Mouse (Mus musculus) ES-CJ7 (cell line): Measurements from ENCODE around the gene Tomm6.
A peak's percentile ranks its signal among the peaks of the same experiment; 100 is the strongest.

Experiments
- DNase-seq: peaks from one replicate; pipeline ENCODE4 v3.0.0; 2011; ENCODE audit warnings: low read depth, low spot score

Gene Tomm6

GRCm38 (mm10) chr17:47694503-47695336, 6.5 kb upstream of the Tomm6 start, which contains the start of gene Prickle4:
Gene Prickle4, minus strand, starts transcription at chr17:47694736.
- DNase-seq = peak; percentile 97

- DNase-seq = no peak
These were observed 6.1 kb upstream of the Tomm6 start, which contains the start of gene Gm21981 for GRCm38 (mm10) chr17:47694442-47694502. Gene Gm21981, minus strand, starts transcription at chr17:47694455.

GRCm38 (mm10) chr17:47693671-47694441, 5.7 kb upstream of the Tomm6 start:
- DNase-seq = no peak

GRCm38 (mm10) chr17:47691650-47692049, 3.5 kb upstream of the Tomm6 start:
- peak; percentile 58 for DNase-seq

- no peak for DNase-seq
These were observed 1.7 kb upstream of the Tomm6 start for GRCm38 (mm10) chr17:47689894-47690293.

GRCm38 (mm10) chr17:47688608-47689575, 706 bp upstream of the Tomm6 start, which contains the start of gene Frs3:
Gene Frs3, plus strand, starts transcription at chr17:47689030.
- no peak for DNase-seq

- peak; percentile 98 for DNase-seq
These were observed 510 bp downstream of the Tomm6 start for GRCm38 (mm10) chr17:47687409-47688343.

GRCm38 (mm10) chr17:47682836-47683235, 5.3 kb downstream of the Tomm6 start:
- DNase-seq = no peak

- no peak for DNase-seq
These were observed 9.5 kb downstream of the Tomm6 start for GRCm38 (mm10) chr17:47678702-47679101.

GRCm38 (mm10) chr17:47678238-47678637, 9.9 kb downstream of the Tomm6 start:
- DNase-seq = no peak

- peak; percentile 78 for DNase-seq
These were observed 11.6 kb downstream of the Tomm6 start for GRCm38 (mm10) chr17:47676581-47676980.

GRCm38 (mm10) chr17:47672311-47673111, 15.7 kb downstream of the Tomm6 start:
- DNase-seq = peak; percentile 54

GRCm38 (mm10) chr17:47671988-47672310, 16.2 kb downstream of the Tomm6 start:
- no peak for DNase-seq

GRCm38 (mm10) chr17:47669166-47669565, 19.0 kb downstream of the Tomm6 start:
- DNase-seq = no peak

GRCm38 (mm10) chr17:47664474-47664873, 23.7 kb downstream of the Tomm6 start:
- DNase-seq = no peak

GRCm38 (mm10) chr17:47663009-47663713, 25.0 kb downstream of the Tomm6 start:
- DNase-seq = peak; percentile 32

- DNase-seq = no peak
These were observed 29.4 kb downstream of the Tomm6 start for GRCm38 (mm10) chr17:47658741-47659243.

- no peak for DNase-seq
These were observed 30.3 kb downstream of the Tomm6 start for GRCm38 (mm10) chr17:47657901-47658300.

GRCm38 (mm10) chr17:47655697-47656096, 32.5 kb downstream of the Tomm6 start:
- no peak for DNase-seq
